Mouse (Mus musculus) hindbrain, embryonic 12.5 days (tissue): ENCODE results near the gene Slc15a1. TPM values are rescaled to one million over a fixed set of nuclear protein-coding genes. Genes with fewer than 3 reads are reported as not detected.

ENCODE experiments used
- ATAC-seq: fragments of 200-750 bp; cut with Nextera tagmentation; 2 replicates; pipeline ENCODE4 v1.8.0; 2017; ENCODE audit warnings: moderate TSS enrichment; ENCODE audit not compliant: low FRiP score
- H3K27ac ChIP-seq: fragments of 300-500 bp; sonication (generic); 2 replicates; pipeline ENCODE4 v1.5.1; 2016; ENCODE audit warnings: mild to moderate bottlenecking
- H3K27me3 ChIP-seq: fragments of 300-500 bp; sonication (generic); 2 replicates; pipeline ENCODE4 v1.6.1; 2016; ENCODE audit warnings: mild to moderate bottlenecking
- H3K36me3 ChIP-seq: fragments of 300-500 bp; sonication (generic); 2 replicates; pipeline ENCODE4 v1.6.1; 2016; ENCODE audit warnings: mild to moderate bottlenecking
- H3K4me1 ChIP-seq: fragments of 300-500 bp; sonication (generic); 2 replicates; pipeline ENCODE4 v1.6.1; 2016
- H3K4me2 ChIP-seq: fragments of 300-500 bp; sonication (generic); replicated peaks from 2 replicates; pipeline ENCODE4 v1.6.1; 2016; ENCODE audit warnings: mild to moderate bottlenecking
- H3K4me3 ChIP-seq: fragments of 300-500 bp; sonication (generic); 2 replicates; pipeline ENCODE4 v1.5.1; 2016; ENCODE audit warnings: mild to moderate bottlenecking
- H3K9ac ChIP-seq: fragments of 300-500 bp; sonication (generic); 2 replicates; pipeline ENCODE4 v1.6.1; 2016; ENCODE audit warnings: mild to moderate bottlenecking, moderate library complexity
- H3K9me3 ChIP-seq: fragments of 300-500 bp; sonication (generic); replicated peaks from 2 replicates; pipeline ENCODE4 v1.6.1; 2016; ENCODE audit warnings: mild to moderate bottlenecking
- WGBS: fragments of 180-500 bp; shearing (Covaris S2); methylation state at CpG from one replicate; pipeline ENCODE4 v1.1.7; 2016; 5-methylcytosine and 5-hydroxymethylcytosine counted together
- polyA plus RNA-seq: library from polyadenylated mRNA; unstranded; fragments of >200 nt; fragmentation: Nextera tagmentation; extraction: Ambion mirVana; gene quantifications from 2 replicates; pipeline ENCODE4 v1.2.1, GENCODE M21; 2016

The Slc15a1 gene
- polyA plus RNA-seq, 1 experiment from 2014 or later = 0.49 TPM

- Histone ChIP-seq H3K9me3 (no peaks in the 10 kb centered on the region), H3K9ac (no peak overlapping the region), H3K4me3 (no peak overlapping the region), H3K4me2 (no peak overlapping the region), H3K36me3 (no peaks in the 10 kb centered on the region), H3K27ac (no peak overlapping the region), H3K4me1 (no peaks in the 10 kb centered on the region), H3K27me3 (no peaks in the 10 kb centered on the region)
- ATAC-seq = no peak
- 86% methylated on average over 1 of the region's 1 CpGs for WGBS
Observed at GRCm38 (mm10) chr14:121485722-121486121, 19.3 kb downstream of the Slc15a1 start.

GRCm38 (mm10) chr14:121484436-121484835 lies 20.6 kb downstream of the Slc15a1 start:
- H3K4me1 ChIP-seq = no peaks in the 10 kb centered on the region
- H3K36me3 ChIP-seq = no peaks in the 10 kb centered on the region
- H3K9ac ChIP-seq = no peak overlapping the region
- H3K9me3 ChIP-seq = no peaks in the 10 kb centered on the region
- WGBS = 89% methylated on average over 3 of the region's 3 CpGs
- H3K27ac ChIP-seq = no peak overlapping the region
- H3K4me2 ChIP-seq = no peak overlapping the region
- no peak for ATAC-seq
- H3K27me3 ChIP-seq = no peaks in the 10 kb centered on the region
- no peak overlapping the region for H3K4me3 ChIP-seq

- no peak overlapping the region for H3K4me2 ChIP-seq
- H3K9ac ChIP-seq = no peak overlapping the region
- H3K36me3 ChIP-seq = no peaks in the 10 kb centered on the region
- no peaks in the 10 kb centered on the region for H3K4me1 ChIP-seq
- no peaks in the 10 kb centered on the region for H3K27me3 ChIP-seq
- WGBS = 75% methylated on average over 7 of the region's 7 CpGs
- no peak overlapping the region for H3K27ac ChIP-seq
- ATAC-seq = no peak
- no peaks in the 10 kb centered on the region for H3K9me3 ChIP-seq
- H3K4me3 ChIP-seq = no peak overlapping the region
Observed at GRCm38 (mm10) chr14:121482181-121482580, 22.9 kb downstream of the Slc15a1 start.

GRCm38 (mm10) chr14:121481591-121481990 lies 23.5 kb downstream of the Slc15a1 start:
- WGBS = 98% methylated on average over 2 of the region's 2 CpGs
- Histone ChIP-seq H3K4me2 (no peak overlapping the region), H3K27me3 (no peaks in the 10 kb centered on the region), H3K4me1 (no peaks in the 10 kb centered on the region), H3K4me3 (no peak overlapping the region), H3K9me3 (no peaks in the 10 kb centered on the region), H3K9ac (no peak overlapping the region), H3K27ac (no peak overlapping the region), H3K36me3 (no peaks in the 10 kb centered on the region)
- ATAC-seq = no peak

- Histone ChIP-seq H3K9ac (no peak overlapping the region), H3K27ac (no peak overlapping the region), H3K36me3 (no peaks in the 10 kb centered on the region), H3K4me2 (no peak overlapping the region), H3K27me3 (no peaks in the 10 kb centered on the region), H3K4me3 (no peak overlapping the region), H3K4me1 (no peaks in the 10 kb centered on the region), H3K9me3 (no peaks in the 10 kb centered on the region)
- 85% methylated on average over 3 of the region's 3 CpGs for WGBS
- ATAC-seq = no peak
Observed at GRCm38 (mm10) chr14:121479096-121479495, 26.0 kb downstream of the Slc15a1 start.

- WGBS = 88% methylated on average over 14 of the region's 14 CpGs
- no peaks in the 10 kb centered on the region for H3K9me3 ChIP-seq
- H3K4me3 ChIP-seq = no peak overlapping the region
- no peak overlapping the region for H3K4me2 ChIP-seq
- no peaks in the 10 kb centered on the region for H3K36me3 ChIP-seq
- no peak overlapping the region for H3K27ac ChIP-seq
- H3K4me1 ChIP-seq = no peaks in the 10 kb centered on the region
- no peak for ATAC-seq
- H3K9ac ChIP-seq = no peak overlapping the region
- no peaks in the 10 kb centered on the region for H3K27me3 ChIP-seq
Observed at GRCm38 (mm10) chr14:121477925-121478693, 26.9 kb downstream of the Slc15a1 start.

GRCm38 (mm10) chr14:121473869-121474268 lies 31.2 kb downstream of the Slc15a1 start:
- H3K36me3 ChIP-seq = no peaks in the 10 kb centered on the region
- ATAC-seq = no peak
- no peak overlapping the region for H3K9ac ChIP-seq
- 78% methylated on average over 4 of the region's 4 CpGs for WGBS
- H3K9me3 ChIP-seq = no peaks in the 10 kb centered on the region
- no peaks in the 10 kb centered on the region for H3K27me3 ChIP-seq
- H3K4me2 ChIP-seq = no peak overlapping the region
- H3K4me3 ChIP-seq = no peak overlapping the region
- H3K4me1 ChIP-seq = no peaks in the 10 kb centered on the region
- H3K27ac ChIP-seq = no peak overlapping the region

GRCm38 (mm10) chr14:121471545-121472121 lies 33.4 kb downstream of the Slc15a1 start:
- Histone ChIP-seq H3K9me3 (no peaks in the 10 kb centered on the region), H3K36me3 (no peaks in the 10 kb centered on the region), H3K27ac (no peak overlapping the region), H3K27me3 (no peaks in the 10 kb centered on the region), H3K9ac (no peak overlapping the region), H3K4me2 (no peak overlapping the region), H3K4me3 (no peak overlapping the region), H3K4me1 (no peaks in the 10 kb centered on the region)
- WGBS = 86% methylated on average over 11 of the region's 11 CpGs
- ATAC-seq = no peak

GRCm38 (mm10) chr14:121469601-121470000 lies 35.5 kb downstream of the Slc15a1 start:
- H3K9me3 ChIP-seq = no peaks in the 10 kb centered on the region
- no peak overlapping the region for H3K27ac ChIP-seq
- no peaks in the 10 kb centered on the region for H3K36me3 ChIP-seq
- H3K4me2 ChIP-seq = no peak overlapping the region
- no peak overlapping the region for H3K4me3 ChIP-seq
- no peak for ATAC-seq
- no peak overlapping the region for H3K9ac ChIP-seq
- H3K4me1 ChIP-seq = no peaks in the 10 kb centered on the region
- H3K27me3 ChIP-seq = no peaks in the 10 kb centered on the region

- Histone ChIP-seq H3K4me1 (no peaks in the 10 kb centered on the region), H3K27me3 (no peaks in the 10 kb centered on the region), H3K9ac (no peak overlapping the region), H3K9me3 (no peaks in the 10 kb centered on the region), H3K4me3 (no peak overlapping the region), H3K4me2 (no peak overlapping the region), H3K27ac (no peak overlapping the region), H3K36me3 (no peaks in the 10 kb centered on the region)
- WGBS = 92% methylated on average over 6 of the region's 6 CpGs
- no peak for ATAC-seq
Observed at GRCm38 (mm10) chr14:121467646-121468045, 37.4 kb downstream of the Slc15a1 start.

- Histone ChIP-seq H3K9me3 (no peaks in the 10 kb centered on the region), H3K4me2 (no peak overlapping the region), H3K36me3 (no peaks in the 10 kb centered on the region), H3K27me3 (no peaks in the 10 kb centered on the region), H3K27ac (no peak overlapping the region), H3K4me3 (no peak overlapping the region), H3K4me1 (no peaks in the 10 kb centered on the region), H3K9ac (no peak overlapping the region)
- WGBS = 90% methylated on average over 4 of the region's 4 CpGs
- no peak for ATAC-seq
Observed at GRCm38 (mm10) chr14:121466501-121466900, 38.6 kb downstream of the Slc15a1 start.

- no peak overlapping the region for H3K27ac ChIP-seq
- WGBS = 98% methylated on average over 2 of the region's 2 CpGs
- no peak for ATAC-seq
Observed at GRCm38 (mm10) chr14:121464318-121464717, 40.7 kb downstream of the Slc15a1 start.

GRCm38 (mm10) chr14:121462756-121463155 lies 42.3 kb downstream of the Slc15a1 start:
- no peak overlapping the region for H3K4me2 ChIP-seq
- H3K9me3 ChIP-seq = 0 out of 2 replicates have a peak, but pooled peaks cover 4% of the 10 kb centered on the region
- H3K4me3 ChIP-seq = no peak overlapping the region
- no peaks in the 10 kb centered on the region for H3K27me3 ChIP-seq
- H3K27ac ChIP-seq = no peak overlapping the region
- ATAC-seq = no peak
- H3K4me1 ChIP-seq = no peaks in the 10 kb centered on the region
- H3K9ac ChIP-seq = no peak overlapping the region
- H3K36me3 ChIP-seq = no peaks in the 10 kb centered on the region
- WGBS = 43% methylated on average over 5 of the region's 5 CpGs

More at GRCm38 (mm10) chr14:121464318-121464717, 40.7 kb downstream of the Slc15a1 start:
- no peak overlapping the region for H3K4me3 ChIP-seq
- no peaks in the 10 kb centered on the region for H3K27me3 ChIP-seq
- H3K4me2 ChIP-seq = no peak overlapping the region
- H3K9me3 ChIP-seq = no peaks in the 10 kb centered on the region
- H3K9ac ChIP-seq = no peak overlapping the region
- H3K4me1 ChIP-seq = no peaks in the 10 kb centered on the region
- no peaks in the 10 kb centered on the region for H3K36me3 ChIP-seq
